Mouse (Mus musculus) 416B (cell line): Measurements from ENCODE around the gene Ikzf3.
A peak's percentile ranks its signal among the peaks of the same experiment; 100 is the strongest.

Experiments used
- DNase-seq: peaks from one replicate; pipeline ENCODE4 v3.0.0; 2011; ENCODE audit warnings: low read depth

Gene Ikzf3

GRCm38 (mm10) chr11:98473916-98474479, 71.8 kb downstream of the Ikzf3 start:
- peak; percentile 20 for DNase-seq

- DNase-seq: no peak
Observed at GRCm38 (mm10) chr11:98472696-98473095, 73.1 kb downstream of the Ikzf3 start.

DNA sequence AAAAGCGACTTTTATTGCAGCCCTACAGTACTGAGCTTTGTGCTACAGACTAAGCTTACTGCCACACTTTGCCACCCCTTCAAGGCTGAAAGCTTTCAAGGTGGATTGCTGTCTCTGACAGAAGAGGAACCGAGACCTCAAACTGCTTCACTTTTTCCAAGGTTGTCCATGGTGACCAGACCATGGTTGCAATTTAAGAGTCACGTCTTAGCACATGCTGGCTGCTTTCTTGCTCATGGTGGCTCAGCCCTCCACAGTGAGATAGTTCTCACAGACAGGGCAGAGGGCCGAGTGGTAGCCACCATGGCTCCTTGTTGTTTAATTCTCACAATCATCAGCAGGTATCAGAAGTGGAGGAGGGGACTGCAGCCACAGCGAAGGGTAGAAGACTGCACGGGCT, 75.0 kb downstream of the Ikzf3 start:
- DNase-seq: no peak

- peak; percentile 84 for DNase-seq
Observed at GRCm38 (mm10) chr11:98469761-98470714, 75.8 kb downstream of the Ikzf3 start.

DNA sequence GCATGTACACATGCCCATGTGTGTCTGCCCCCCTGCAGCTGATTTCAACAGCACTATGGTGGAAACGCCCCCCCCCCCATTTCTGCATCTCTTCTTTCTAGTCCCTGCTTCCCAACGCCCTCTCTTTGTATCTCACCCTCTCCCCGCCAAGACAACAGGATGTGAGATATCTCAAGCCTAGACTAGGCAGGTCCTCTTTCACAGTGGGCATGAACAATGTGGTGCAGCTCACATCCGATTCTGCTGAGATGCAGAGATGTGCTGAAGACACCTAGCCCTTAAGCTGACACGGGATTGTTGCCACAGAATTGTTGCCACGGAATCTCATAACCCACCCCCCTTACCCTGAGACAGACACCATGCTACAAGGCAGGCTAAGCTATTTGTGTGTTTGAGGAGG, 81.3 kb downstream of the Ikzf3 start:
- no peak for DNase-seq

- no peak for DNase-seq
Observed at GRCm38 (mm10) chr11:98463911-98464310, 81.9 kb downstream of the Ikzf3 start.

GRCm38 (mm10) chr11:98462255-98462654, 83.6 kb downstream of the Ikzf3 start:
- no peak for DNase-seq

- peak; percentile 56 for DNase-seq
Observed at GRCm38 (mm10) chr11:98461109-98461720, 84.6 kb downstream of the Ikzf3 start.

GRCm38 (mm10) chr11:98459860-98460259, 86.0 kb downstream of the Ikzf3 start:
- no peak for DNase-seq

GRCm38 (mm10) chr11:98459071-98459741, 86.6 kb downstream of the Ikzf3 start:
- DNase-seq: no peak

DNA sequence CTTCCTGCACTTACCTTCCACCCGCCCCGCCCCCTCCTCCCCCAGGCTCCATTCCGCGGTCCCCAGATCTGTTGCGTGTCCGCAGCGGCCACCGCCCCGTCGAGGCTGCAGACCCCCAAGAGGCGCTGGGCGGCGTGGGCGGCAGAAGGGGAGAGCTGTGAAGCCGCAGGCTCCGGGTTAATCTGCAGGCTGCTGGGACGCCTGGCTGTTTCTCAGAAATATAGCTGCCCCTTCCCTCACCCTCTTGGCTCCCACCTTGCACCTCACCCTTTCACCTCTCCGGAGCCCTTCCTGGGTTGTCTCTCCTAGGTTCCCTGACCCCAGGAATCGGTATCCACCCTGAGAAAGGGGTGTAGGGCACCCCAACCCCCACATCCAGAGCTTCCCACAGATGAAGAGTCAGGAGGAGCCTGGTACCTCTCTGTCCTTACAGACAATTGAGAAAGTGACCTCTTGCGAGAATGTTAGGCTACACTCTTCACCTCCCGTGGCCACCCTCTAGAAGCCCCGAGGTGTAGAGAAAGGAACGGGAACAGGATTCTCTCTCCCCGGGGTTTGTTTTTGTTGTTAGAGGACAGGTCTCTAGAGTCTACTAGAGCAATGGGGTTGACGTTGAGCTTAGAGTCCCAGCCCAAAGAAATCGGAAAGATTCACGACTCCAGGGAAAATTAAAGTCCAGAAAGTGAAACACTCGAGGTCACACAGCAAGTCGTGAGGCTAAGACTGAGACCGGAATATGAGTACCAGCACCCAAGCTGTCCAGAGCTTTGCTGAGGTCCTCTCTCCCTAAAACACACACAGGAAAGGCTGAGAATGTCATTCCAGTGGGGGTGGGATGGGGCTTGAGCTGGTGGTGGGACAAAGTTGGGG, 87.5 kb downstream of the Ikzf3 start:
- DNase-seq: no peak

GRCm38 (mm10) chr11:98457367-98458120, 88.3 kb downstream of the Ikzf3 start:
- peak; percentile 83 for DNase-seq

- DNase-seq: no peak
Observed at GRCm38 (mm10) chr11:98456945-98457344, 88.9 kb downstream of the Ikzf3 start.

DNA sequence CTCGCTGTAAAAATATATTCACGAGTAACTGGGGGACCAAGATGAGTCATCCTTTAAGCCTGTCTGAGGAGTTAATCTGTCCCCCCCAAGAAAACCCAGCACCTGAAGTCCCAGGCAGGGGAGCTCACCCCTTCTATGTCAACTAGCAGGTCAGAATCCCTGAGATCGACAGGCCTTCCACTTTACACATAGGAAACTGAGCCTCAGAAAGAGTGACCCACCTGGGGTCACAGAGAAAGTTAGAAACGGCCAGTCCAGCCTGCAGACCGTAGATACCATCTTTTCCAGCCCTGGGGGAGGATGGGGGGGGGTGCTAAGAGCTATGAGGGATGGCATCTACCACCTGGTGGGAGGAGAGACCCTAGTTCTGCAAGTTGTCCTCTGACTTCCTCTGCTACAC, 89.3 kb downstream of the Ikzf3 start:
- DNase-seq: no peak

GRCm38 (mm10) chr11:98455484-98455883, 90.3 kb downstream of the Ikzf3 start:
- peak; percentile 51 for DNase-seq

- DNase-seq: no peak
Observed at GRCm38 (mm10) chr11:98449921-98450771, 95.7 kb downstream of the Ikzf3 start.

GRCm38 (mm10) chr11:98449419-98449818, 96.4 kb downstream of the Ikzf3 start:
- DNase-seq: no peak

DNA sequence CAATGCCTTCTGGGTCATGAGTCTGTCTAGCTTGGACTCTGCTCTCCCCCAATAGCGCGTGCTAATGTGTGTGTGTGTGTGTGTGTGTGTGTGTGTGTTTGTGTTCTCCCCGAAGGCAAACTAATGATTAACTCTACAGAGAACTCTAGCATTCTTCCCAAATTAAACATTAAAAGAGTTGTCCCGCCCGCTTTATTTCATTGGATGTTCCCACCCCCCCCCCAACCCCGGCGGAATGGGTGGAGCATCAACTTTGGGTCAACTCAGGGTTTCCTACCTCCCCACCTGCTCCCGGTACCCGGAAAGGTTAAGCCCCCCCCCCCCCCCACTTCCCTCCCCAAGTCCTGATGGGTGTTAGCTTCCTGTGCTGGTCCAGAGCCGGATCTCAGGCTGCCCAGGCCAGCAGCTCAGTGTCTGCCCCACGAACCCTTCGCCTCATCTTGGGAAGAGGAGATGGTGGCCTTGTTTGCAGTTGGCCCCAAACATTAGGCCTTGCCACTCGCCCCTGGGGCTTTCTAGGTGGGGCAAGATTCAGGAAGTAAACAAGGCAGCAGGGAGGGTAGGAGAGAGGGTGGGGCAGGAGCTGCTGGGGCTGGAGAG, 97.5 kb downstream of the Ikzf3 start:
- DNase-seq: peak; percentile 51

- DNase-seq: no peak
Observed at GRCm38 (mm10) chr11:98447475-98447834, 98.4 kb downstream of the Ikzf3 start.
